Mouse (Mus musculus) neutrophil, adult 59 days (primary cell): ENCODE measurements around the gene Gm21887. TPM values are rescaled to one million over a fixed set of nuclear protein-coding genes. Genes with fewer than 3 reads are reported as not detected.

Source experiments
- total RNA-seq, 2 experiments: library from RNA; stranded (reverse); gene quantifications; 1 replicate in 1 of 2; 2 replicates in 1 of 2; pipeline ENCODE4 v1.2.4; 2023

Gm21887 gene
- total RNA-seq, result 100 to 1,000 TPM; 163 to 182 TPM

GRCm38 (mm10) chrX:170009016-170009750, at the start of gene Gm21887:
Gene Gm21887 (plus strand): TSS chrX:170009659.

Other genes with a start within 250 kb of the Gm21887 start
- gene 4933400A11Rik, start 230.0 kb upstream of the Gm21887 start, total RNA-seq, result not detected